Mouse (Mus musculus) lung, adult 2 months (tissue): ENCODE measurements around the gene Asic4. TPM values are rescaled to one million over a fixed set of nuclear protein-coding genes. Genes with fewer than 3 reads are reported as not detected.

Source experiments
- DNase-seq: peaks from one replicate; pipeline ENCODE4 v3.0.0; 2022
- H3K4me1 ChIP-seq: fragments of 200-500 bp; 2 replicates; pipeline ENCODE4 v1.6.1; 2011; ENCODE audit warnings: low read length; ENCODE audit not compliant: control insufficient read depth, insufficient read depth
- H3K4me3 ChIP-seq: fragments of 200-500 bp; replicated peaks from 2 replicates; pipeline ENCODE3; 2011; ENCODE audit warnings: low read depth, mild to moderate bottlenecking, control low read depth, low read length; ENCODE audit errors: extremely low read depth
- CTCF ChIP-seq: fragments of 200-500 bp; IDR thresholded peaks from 2 replicates; pipeline ENCODE4 v1.5.1; 2011; ENCODE audit warnings: mild to moderate bottlenecking, low read length, control low read depth; ENCODE audit not compliant: insufficient read depth
- POLR2A ChIP-seq: fragments of 200-500 bp; IDR thresholded peaks from 2 replicates; pipeline ENCODE4 v1.6.1; 2011; ENCODE audit warnings: low read depth, mild to moderate bottlenecking, control low read depth, low read length, borderline replicate concordance; ENCODE audit errors: extremely low read depth
- WGBS: fragments of 180-500 bp; shearing (Covaris S2); methylation state at CpG from one replicate; pipeline ENCODE4 v1.1.7; 2018; 5-methylcytosine and 5-hydroxymethylcytosine counted together
- polyA plus RNA-seq: library from polyadenylated mRNA; depleted of rRNA; stranded (reverse); fragments of >200 nt; gene quantifications from 2 replicates; pipeline ENCODE4 v1.2.3, GENCODE M21; 2012

Asic4 gene
- polyA plus RNA-seq, 1 experiment, result not detected

DNA sequence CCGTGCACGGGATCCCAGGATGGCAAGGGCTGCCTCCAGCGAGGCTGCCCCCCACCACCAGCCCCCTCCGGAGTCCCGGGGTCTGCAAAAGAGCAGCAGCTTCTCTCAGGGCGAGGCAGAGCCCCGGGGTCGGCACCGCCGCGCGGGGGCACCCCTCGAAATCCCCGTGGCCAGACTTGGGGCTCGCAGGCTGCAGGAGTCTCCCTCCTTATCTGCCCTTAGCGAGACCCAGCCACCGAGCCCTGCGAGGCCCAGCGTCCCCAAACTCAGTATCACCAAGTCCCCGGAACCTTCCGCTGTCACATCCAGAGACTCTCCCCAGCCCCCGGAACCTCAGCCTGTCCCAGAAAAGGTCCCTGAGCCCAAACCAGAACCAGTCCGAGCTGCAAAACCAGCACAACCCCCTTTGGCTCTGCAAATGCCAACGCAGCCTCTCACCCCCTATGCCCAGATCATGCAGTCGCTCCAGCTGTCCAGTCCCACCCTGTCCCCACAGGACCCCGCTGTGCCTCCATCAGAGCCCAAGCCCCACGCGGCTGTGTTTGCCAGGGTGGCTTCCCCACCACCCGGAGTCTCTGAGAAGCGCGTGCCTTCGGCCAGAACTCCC lies 27.9 kb upstream of the Asic4 start:
- no peak for DNase-seq
- Histone ChIP-seq H3K4me3 (no peak overlapping the region), H3K4me1 (no peaks in the 10 kb centered on the region)
- WGBS, result 16% methylated on average over 32 of the region's 32 CpGs
- no peak for TF ChIP-seq CTCF
- no peak for TF ChIP-seq POLR2A

DNA sequence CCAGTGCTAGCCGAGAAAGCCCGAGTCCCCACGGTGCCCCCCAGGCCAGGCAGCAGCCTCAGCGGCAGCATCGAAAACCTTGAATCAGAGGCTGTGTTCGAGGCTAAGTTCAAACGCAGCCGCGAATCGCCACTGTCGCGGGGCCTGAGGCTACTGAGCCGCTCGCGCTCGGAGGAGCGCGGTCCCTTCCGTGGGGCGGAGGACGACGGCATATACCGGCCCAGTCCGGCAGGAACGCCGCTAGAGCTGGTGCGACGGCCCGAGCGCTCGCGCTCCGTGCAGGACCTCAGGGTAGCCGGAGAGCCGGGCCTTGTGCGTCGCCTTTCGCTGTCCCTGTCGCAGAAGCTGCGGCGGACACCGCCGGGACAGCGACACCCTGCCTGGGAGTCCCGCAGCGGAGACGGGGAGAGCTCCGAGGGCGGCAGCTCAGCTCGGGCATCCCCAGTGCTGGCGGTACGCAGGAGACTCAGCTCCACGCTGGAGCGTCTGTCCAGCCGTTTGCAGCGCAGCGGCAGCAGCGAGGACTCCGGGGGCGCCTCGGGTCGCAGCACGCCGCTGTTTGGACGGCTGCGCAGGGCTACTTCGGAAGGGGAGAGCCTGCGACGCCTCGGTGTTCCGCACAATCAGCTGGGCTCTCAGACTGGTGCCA lies 27.3 kb upstream of the Asic4 start:
- DNase-seq, result no peak
- TF ChIP-seq CTCF, result no peak
- TF ChIP-seq POLR2A, result no peak
- Histone ChIP-seq H3K4me1 (no peaks in the 10 kb centered on the region), H3K4me3 (no peak overlapping the region)
- 5% methylated on average over 71 of the region's 71 CpGs for WGBS

DNA sequence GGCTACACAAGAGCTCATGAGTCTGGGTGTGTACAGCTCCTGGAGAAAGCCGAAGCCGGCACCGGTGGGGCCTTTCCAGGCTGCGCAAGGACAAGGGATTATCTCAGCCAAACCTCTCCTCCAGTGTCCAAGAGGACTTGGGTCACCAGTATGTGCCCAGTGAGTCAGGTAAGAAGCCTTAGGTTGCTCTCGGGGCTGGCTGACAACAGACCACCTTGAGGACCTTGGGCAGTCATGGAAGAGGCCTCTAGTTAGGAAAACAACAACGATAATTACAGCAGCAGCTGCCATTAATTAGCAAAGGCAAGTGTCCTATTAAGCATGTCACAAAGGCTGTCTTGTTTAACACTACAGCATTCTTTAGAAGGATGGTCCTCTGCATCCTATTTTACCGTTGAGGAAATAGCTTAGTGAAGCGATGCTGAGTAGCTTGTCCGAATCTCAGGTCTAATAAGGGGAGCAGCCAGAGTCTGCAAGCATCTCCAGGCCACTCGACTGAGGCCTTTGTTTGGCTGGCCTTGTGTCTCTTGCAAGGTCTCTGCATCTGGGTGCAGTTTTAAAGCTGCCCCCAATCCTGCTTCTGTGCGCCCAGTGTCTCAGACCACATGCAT lies 26.4 kb upstream of the Asic4 start:
- TF ChIP-seq CTCF, result no peak
- no peak for TF ChIP-seq POLR2A
- no peaks in the 10 kb centered on the region for H3K4me1 ChIP-seq
- DNase-seq, result no peak
- WGBS, result 79% methylated on average over 11 of the region's 11 CpGs
- no peak overlapping the region for H3K4me3 ChIP-seq

GRCm38 (mm10) chr1:75425796-75426471 lies 24.3 kb upstream of the Asic4 start:
- peak; percentile 28 for DNase-seq
- 29% methylated on average over 10 of the region's 10 CpGs for WGBS
- peak; percentile 63 for TF ChIP-seq CTCF
- TF ChIP-seq POLR2A, result no peak
- Histone ChIP-seq H3K4me3 (no peak overlapping the region), H3K4me1 (no peaks in the 10 kb centered on the region)

DNA sequence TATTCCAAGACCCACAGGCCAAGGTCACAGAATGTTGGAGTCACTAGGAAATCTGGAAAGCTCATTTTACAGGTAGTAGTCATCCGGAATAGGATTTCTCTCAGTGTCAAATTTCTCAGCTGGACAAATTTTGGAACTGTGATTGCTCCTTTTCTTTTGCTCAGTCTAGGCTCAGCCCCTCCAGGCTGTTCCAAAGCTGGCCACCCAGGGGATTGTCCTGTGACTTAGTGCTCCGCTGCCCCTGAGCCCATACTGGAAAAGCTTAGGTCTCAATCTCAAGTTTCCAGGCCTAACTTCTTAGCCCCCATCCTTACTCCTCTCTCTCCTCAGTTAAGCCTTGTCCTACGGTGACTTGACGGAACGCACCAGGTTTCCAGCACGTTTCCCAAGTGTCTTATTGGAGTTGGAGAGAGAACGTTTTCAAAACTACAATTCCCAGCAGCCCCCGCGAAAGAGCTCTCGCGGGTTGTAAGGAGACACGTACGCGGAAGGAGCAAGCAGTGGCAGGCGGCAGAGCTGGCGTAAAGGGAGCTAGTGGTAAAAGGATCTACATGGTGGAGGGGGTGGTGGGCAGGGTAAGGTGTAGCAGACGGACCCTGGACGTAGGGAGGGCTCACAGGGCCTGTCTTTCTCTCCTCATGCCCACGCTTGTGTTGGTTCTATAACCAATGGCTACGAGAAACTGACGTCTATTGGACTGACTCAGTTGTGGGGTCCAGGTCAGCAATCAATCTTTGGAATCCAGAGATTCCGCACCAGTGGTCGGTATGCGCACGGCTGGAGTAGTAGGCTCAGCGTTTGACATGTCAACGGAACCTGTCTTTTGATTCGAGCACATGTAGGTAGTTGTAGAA lies 14.5 kb upstream of the Asic4 start, which contains the start of gene Gmppa:
Gmppa (plus strand) TSS at position 456 of the 854 bp plus-strand sequence.
- WGBS, result 5% methylated on average over 28 of the region's 28 CpGs
- Histone ChIP-seq H3K4me3 (peak within 1 kb of the TSS; percentile 94), H3K4me1 (peaks cover 4% of the 10 kb centered on the region; the same call in 1 of the 2 replicates)
- peak; percentile 77 for DNase-seq
- TF ChIP-seq POLR2A (peak; percentile 94), CTCF (no peak)

DNA sequence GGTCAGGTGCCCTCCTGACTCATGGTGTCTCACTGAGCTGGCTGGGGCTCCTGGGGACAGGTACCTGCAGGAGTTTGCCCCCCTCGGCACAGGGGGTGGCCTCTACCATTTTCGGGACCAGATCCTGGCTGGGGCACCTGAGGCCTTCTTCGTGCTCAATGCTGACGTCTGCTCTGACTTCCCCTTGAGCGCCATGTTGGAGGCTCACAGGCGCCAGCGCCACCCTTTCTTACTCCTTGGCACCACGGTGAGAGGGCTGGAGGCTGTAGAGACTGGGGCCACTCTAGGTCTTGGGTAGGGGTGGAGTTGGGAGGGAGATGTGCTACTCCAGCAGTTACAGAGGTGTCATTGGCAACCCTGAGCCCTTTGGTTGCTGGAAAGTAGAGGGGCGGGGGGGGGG lies 11.5 kb upstream of the Asic4 start:
- no peak overlapping the region for H3K4me3 ChIP-seq
- peaks cover 4% of the 10 kb centered on the region; the same call in 1 of the 2 replicates for H3K4me1 ChIP-seq
- TF ChIP-seq POLR2A (no peak), CTCF (no peak)
- WGBS, result 87% methylated on average over 8 of the region's 9 CpGs
- DNase-seq, result no peak

- DNase-seq, result no peak
- WGBS, result 94% methylated on average over 7 of the region's 7 CpGs
- no peak overlapping the region for H3K4me3 ChIP-seq
- TF ChIP-seq CTCF (no peak), POLR2A (no peak)
- H3K4me1 ChIP-seq, result peaks cover 4% of the 10 kb centered on the region; the same call in 1 of the 2 replicates
Measured at GRCm38 (mm10) chr1:75440661-75441060, 9.6 kb upstream of the Asic4 start.

- Histone ChIP-seq H3K4me3 (no peak overlapping the region), H3K4me1 (0 out of 2 replicates have a peak, but pooled peaks cover 4% of the 10 kb centered on the region)
- 89% methylated on average over 15 of the region's 15 CpGs for WGBS
- no peak for DNase-seq
- TF ChIP-seq CTCF, result no peak
- TF ChIP-seq POLR2A, result no peak
Measured at GRCm38 (mm10) chr1:75441471-75441996, 8.7 kb upstream of the Asic4 start.

DNA sequence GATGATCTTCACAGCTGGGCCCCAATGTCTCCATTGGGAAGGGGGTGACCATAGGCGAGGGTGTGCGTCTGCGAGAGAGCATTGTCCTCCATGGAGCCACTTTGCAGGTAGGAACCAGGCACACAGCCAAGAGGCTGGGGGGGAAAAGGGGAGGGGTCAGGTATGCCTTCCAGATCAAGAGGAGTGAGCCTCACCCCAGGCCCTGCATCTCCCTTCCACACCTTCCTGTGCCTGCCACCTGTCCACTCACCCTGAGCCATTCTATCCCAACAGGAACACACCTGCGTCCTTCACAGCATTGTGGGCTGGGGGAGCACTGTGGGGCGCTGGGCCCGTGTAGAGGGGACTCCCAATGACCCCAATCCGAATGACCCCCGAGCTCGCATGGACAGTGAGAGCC lies 8.1 kb upstream of the Asic4 start:
- 84% methylated on average over 9 of the region's 9 CpGs for WGBS
- DNase-seq, result no peak
- no peaks in the 10 kb centered on the region for H3K4me1 ChIP-seq

More for the DNA sequence above, 8.1 kb upstream of the Asic4 start:
- TF ChIP-seq POLR2A (no peak), CTCF (no peak)
- H3K4me3 ChIP-seq, result no peak overlapping the region
